Mouse (Mus musculus) heart, adult 2 months (tissue): ENCODE measurements around the gene Ceacam16. TPM values are rescaled to one million over a fixed set of nuclear protein-coding genes. Genes with fewer than 3 reads are reported as not detected.

Experiments used
- DNase-seq, 2 experiments: peaks; one replicate each; pipeline ENCODE4 v3.0.0; 2021
- H3K27ac ChIP-seq: fragments of 200-600 bp; 2 replicates; pipeline ENCODE4 v1.8.1; 2022
- H3K27me3 ChIP-seq: fragments of 200-500 bp; 2 replicates; pipeline ENCODE4 v1.6.1; 2012; ENCODE audit warnings: mild to moderate bottlenecking, low read length, inconsistent platforms, mixed read lengths; ENCODE audit not compliant: control insufficient read depth, insufficient read depth
- H3K36me3 ChIP-seq: fragments of 200-500 bp; 2 replicates; pipeline ENCODE4 v1.6.1; 2012; ENCODE audit warnings: low read length, inconsistent platforms; ENCODE audit not compliant: control insufficient read depth, insufficient read depth
- H3K4me1 ChIP-seq: fragments of 200-500 bp; 2 replicates; pipeline ENCODE4 v1.6.1; 2011; ENCODE audit warnings: low read length; ENCODE audit not compliant: control insufficient read depth, insufficient read depth
- H3K4me3 ChIP-seq: fragments of 200-600 bp; 2 replicates; pipeline ENCODE4 v1.8.1; 2022
- H3K79me2 ChIP-seq: fragments of 200-500 bp; replicated peaks from 2 replicates; pipeline ENCODE4 v1.6.1; 2012; ENCODE audit warnings: mild to moderate bottlenecking, inconsistent platforms, low read length, moderate library complexity, mixed read lengths; ENCODE audit not compliant: control insufficient read depth, insufficient read depth
- H3K9ac ChIP-seq: fragments of 200-500 bp; 2 replicates; pipeline ENCODE4 v1.6.1; 2012; ENCODE audit warnings: low read depth, mild to moderate bottlenecking, control low read depth, inconsistent platforms, low read length, mixed read lengths
- CTCF ChIP-seq: fragments of 200-600 bp; IDR thresholded peaks from 2 replicates; pipeline ENCODE4 v1.8.1; 2022; ENCODE audit warnings: antibody characterized with exemption, mild to moderate bottlenecking, moderate library complexity
- EP300 ChIP-seq: fragments of 200-500 bp; IDR thresholded peaks from 2 replicates; pipeline ENCODE4 v1.6.1; 2011; ENCODE audit warnings: low read depth, low read length, control low read depth; ENCODE audit not compliant: insufficient read depth
- POLR2A ChIP-seq: fragments of 200-500 bp; IDR thresholded peaks from 2 replicates; pipeline ENCODE4 v1.6.1; 2011; ENCODE audit warnings: mild to moderate bottlenecking, low read depth, low read length, control low read depth; ENCODE audit not compliant: insufficient read depth
- WGBS: fragments of 180-500 bp; shearing (Covaris S2); methylation state at CpG from one replicate; pipeline ENCODE4 v1.1.7; 2018; 5-methylcytosine and 5-hydroxymethylcytosine counted together
- intact Hi-C: fragments of 180-260 bp; cut with DNase I; formaldehyde crosslinking; loops from one replicate; pipeline ENCODE4 v1.15.1; 2025
- polyA plus RNA-seq: library from polyadenylated mRNA; depleted of rRNA; stranded (reverse); fragments of >200 nt; gene quantifications from 2 replicates; pipeline ENCODE4 v1.2.3, GENCODE M21; 2012
- total RNA-seq, 2 experiments: library from RNA; stranded (reverse); gene quantifications; 2 replicates each; pipeline ENCODE4 v1.2.3; 2021

Gene Ceacam16
- total and polyA plus RNA-seq, 3 experiments = 0.14 to 0.66 TPM; not detected in 1

- intact Hi-C loops = loop anchor here (1.0 to 2.0 kb wide), 2 partner anchors 35 to 80 kb away; no protein-coding TSS in a partner anchor
- 27% methylated on average over 13 of the region's 13 CpGs for WGBS
These were observed 15.0 kb upstream of the Ceacam16 start for GRCm38 (mm10) chr7:19875948-19876682.

GRCm38 (mm10) chr7:19871943-19872601 lies 11.0 kb upstream of the Ceacam16 start:
- peak overlapping the region; percentile 78 for H3K27ac ChIP-seq
- H3K36me3 ChIP-seq = no peaks in the 10 kb centered on the region
- no peaks in the 10 kb centered on the region for H3K27me3 ChIP-seq
- DNase-seq = peak; percentile 54 to 71
- TF ChIP-seq POLR2A (no peak), CTCF (peak; percentile 86), EP300 (peak; percentile 79; the same call in 1 of the 2 replicates)
- H3K79me2 ChIP-seq = no peaks in the 10 kb centered on the region
- intact Hi-C loops = loop anchor here (1.0 to 5.0 kb wide), 3 partner anchors 23 to 120 kb away; partner anchors contain the start of gene Nectin2
- no peak overlapping the region for H3K4me3 ChIP-seq
- H3K4me1 ChIP-seq = peaks cover 10% of the 10 kb centered on the region
- WGBS = 32% methylated on average over 5 of the region's 5 CpGs
- no peak overlapping the region for H3K9ac ChIP-seq

More at GRCm38 (mm10) chr7:19875948-19876682, 15.0 kb upstream of the Ceacam16 start:
- Histone ChIP-seq H3K27ac (no peak overlapping the region), H3K9ac (no peak overlapping the region), H3K27me3 (no peaks in the 10 kb centered on the region), H3K79me2 (no peaks in the 10 kb centered on the region), H3K36me3 (no peaks in the 10 kb centered on the region), H3K4me3 (no peak overlapping the region), H3K4me1 (peaks cover 4% of the 10 kb centered on the region)
- peak in 1 of 2 experiments; percentile 28 for DNase-seq
- TF ChIP-seq POLR2A (no peak), CTCF (peak; percentile 78)

- WGBS = 33% methylated on average over 10 of the region's 10 CpGs
These were observed 10.1 kb upstream of the Ceacam16 start for GRCm38 (mm10) chr7:19871137-19871621.

GRCm38 (mm10) chr7:19867751-19868399 lies 6.8 kb upstream of the Ceacam16 start:
- intact Hi-C loops = no loop called here
- Histone ChIP-seq H3K27me3 (no peaks in the 10 kb centered on the region), H3K4me1 (peaks cover 29% of the 10 kb centered on the region), H3K79me2 (no peaks in the 10 kb centered on the region), H3K4me3 (no peak overlapping the region), H3K9ac (no peak overlapping the region), H3K27ac (peak overlapping the region; percentile 38; the same call in 1 of the 2 replicates), H3K36me3 (no peaks in the 10 kb centered on the region)
- TF ChIP-seq POLR2A = no peak
- no peak for TF ChIP-seq CTCF
- no peak for TF ChIP-seq EP300
- no peak for DNase-seq
- 65% methylated on average over 16 of the region's 16 CpGs for WGBS

More at GRCm38 (mm10) chr7:19871137-19871621, 10.1 kb upstream of the Ceacam16 start:
- Histone ChIP-seq H3K27ac (peak overlapping the region; percentile 78), H3K4me1 (peaks cover 17% of the 10 kb centered on the region), H3K27me3 (no peaks in the 10 kb centered on the region), H3K36me3 (no peaks in the 10 kb centered on the region), H3K9ac (no peak overlapping the region), H3K79me2 (no peaks in the 10 kb centered on the region), H3K4me3 (no peak overlapping the region)
- intact Hi-C loops = loop anchor here (1.0 to 5.0 kb wide), 2 partner anchors 22 to 119 kb away; partner anchors contain the start of gene Nectin2
- TF ChIP-seq CTCF (no peak), EP300 (no peak), POLR2A (no peak)
- peak; percentile 52 to 69 for DNase-seq

- TF ChIP-seq EP300 = peak; percentile 77; the same call in 1 of the 2 replicates
- no peak for TF ChIP-seq POLR2A
- TF ChIP-seq CTCF = no peak
- intact Hi-C loops = no loop called here
- Histone ChIP-seq H3K79me2 (no peaks in the 10 kb centered on the region), H3K27ac (peak overlapping the region; percentile 82), H3K4me3 (no peak overlapping the region), H3K27me3 (no peaks in the 10 kb centered on the region), H3K36me3 (no peaks in the 10 kb centered on the region), H3K4me1 (peaks cover 27% of the 10 kb centered on the region), H3K9ac (no peak overlapping the region)
- DNase-seq = peak in 1 of 2 experiments; percentile 65
- WGBS = 25% methylated on average over 6 of the region's 6 CpGs
These were observed 5.4 kb upstream of the Ceacam16 start for GRCm38 (mm10) chr7:19866490-19866889.
